Mouse (Mus musculus) neural tube, embryonic 10.5 days (tissue): ENCODE results near the gene Klk6.

Source experiments
- DNase-seq: peaks from one replicate; pipeline ENCODE4 v3.0.0-alpha.2; 2017; ENCODE audit warnings: low spot score; ENCODE audit errors: extremely low spot score

The Klk6 gene

GRCm38 (mm10) chr7:43821581-43821980 lies 2.7 kb upstream of the Klk6 start:
- DNase-seq = no peak

- DNase-seq = no peak
Observed at GRCm38 (mm10) chr7:43826056-43826455, 1.8 kb downstream of the Klk6 start.

GRCm38 (mm10) chr7:43827706-43828105 lies 3.4 kb downstream of the Klk6 start:
- no peak for DNase-seq

GRCm38 (mm10) chr7:43829006-43829405 lies 4.7 kb downstream of the Klk6 start:
- no peak for DNase-seq

GRCm38 (mm10) chr7:43841701-43842100 lies 17.4 kb downstream of the Klk6 start, which contains the start of gene Klk5:
Klk5 (plus strand) TSS chr7:43841971.
- DNase-seq = no peak

GRCm38 (mm10) chr7:43843801-43844200 lies 19.5 kb downstream of the Klk6 start:
- no peak for DNase-seq

- no peak for DNase-seq
Observed at GRCm38 (mm10) chr7:43851616-43852015, 27.3 kb downstream of the Klk6 start.

- no peak for DNase-seq
Observed at GRCm38 (mm10) chr7:43854642-43855380, 30.5 kb downstream of the Klk6 start.

GRCm38 (mm10) chr7:43855709-43856108 lies 31.4 kb downstream of the Klk6 start:
- DNase-seq = no peak

- no peak for DNase-seq
Observed at GRCm38 (mm10) chr7:43856307-43856706, 32.0 kb downstream of the Klk6 start.

GRCm38 (mm10) chr7:43857501-43857900 lies 33.2 kb downstream of the Klk6 start:
- DNase-seq = no peak

- DNase-seq = no peak
Observed at GRCm38 (mm10) chr7:43860411-43860810, 36.1 kb downstream of the Klk6 start.

GRCm38 (mm10) chr7:43873237-43873636 lies 48.9 kb downstream of the Klk6 start:
- DNase-seq = peak; percentile 83

GRCm38 (mm10) chr7:43873674-43874073 lies 49.4 kb downstream of the Klk6 start:
- no peak for DNase-seq

GRCm38 (mm10) chr7:43874868-43875375 lies 50.6 kb downstream of the Klk6 start:
- no peak for DNase-seq

- DNase-seq = no peak
Observed at GRCm38 (mm10) chr7:43876444-43876843, 52.1 kb downstream of the Klk6 start.

GRCm38 (mm10) chr7:43878281-43878680 lies 54.0 kb downstream of the Klk6 start:
- DNase-seq = no peak

GRCm38 (mm10) chr7:43880912-43881311 lies 56.6 kb downstream of the Klk6 start, which contains the start of gene Klk4:
Klk4 (plus strand) TSS chr7:43881160.
- DNase-seq = no peak
